Mouse (Mus musculus) CH12.LX (cell line): ENCODE results near the gene Ucn3. TPM values are rescaled to one million over a fixed set of nuclear protein-coding genes. Genes with fewer than 3 reads are reported as not detected.
"Not testable (repeated sequence)": the region's sequence is repeated elsewhere in the genome, so short reads cannot be mapped to it uniquely, and the experiment has no call there.

Experiments
- DNase-seq: peaks from one replicate; pipeline ENCODE4 v3.0.0-alpha.2; 2013; ENCODE audit errors: extremely low read depth
- H3K27ac ChIP-seq: 2 replicates; pipeline ENCODE4 v1.5.1; 2012; ENCODE audit warnings: low read depth, mild to moderate bottlenecking, control low read depth, moderate library complexity; ENCODE audit not compliant: insufficient read depth
- H3K27me3 ChIP-seq: replicated peaks from 2 replicates; pipeline ENCODE3; 2012; ENCODE audit warnings: inconsistent platforms
- H3K36me3 ChIP-seq, 2 experiments: replicated peaks in 1 of 2; 2 replicates each; pipeline versions ENCODE3 to v1.6.1; 2012; ENCODE audit warnings: inconsistent platforms in 1 of 2, low read length in 1 of 2, mild to moderate bottlenecking in 1 of 2, mixed read lengths in 1 of 2, moderate library complexity in 1 of 2; ENCODE audit not compliant: control insufficient read depth in 1 of 2, insufficient read depth in 1 of 2
- H3K4me1 ChIP-seq, 2 experiments: 2 replicates each; pipeline ENCODE4 v1.6.1; 2012; ENCODE audit warnings: inconsistent platforms in 1 of 2, moderate library complexity in 1 of 2; ENCODE audit not compliant: insufficient read depth in 2 of 2, control insufficient read depth in 1 of 2
- H3K4me2 ChIP-seq: 2 replicates; pipeline ENCODE4 v1.6.1; 2012; ENCODE audit warnings: low read depth, mild to moderate bottlenecking, control low read depth; ENCODE audit not compliant: poor library complexity, insufficient read depth, severe bottlenecking
- H3K4me3 ChIP-seq, 3 experiments: fragments of 150-350 bp in 1 of 3; sonication (generic) in 1 of 3; replicated peaks in 1 of 3; 2 replicates each; pipeline versions ENCODE3 to v1.5.1; 2011 to 2012; ENCODE audit warnings: low read depth in 2 of 3, low read length in 2 of 3, mild to moderate bottlenecking in 2 of 3, moderate library complexity in 2 of 3, control low read depth in 1 of 3, improper control_type of control experiment in 1 of 3, inconsistent platforms in 1 of 3, mixed read lengths in 1 of 3; ENCODE audit not compliant: poor library complexity in 1 of 3
- H3K79me2 ChIP-seq: replicated peaks from 2 replicates; pipeline ENCODE4 v1.6.1; 2012; ENCODE audit warnings: mild to moderate bottlenecking, moderate library complexity; ENCODE audit not compliant: control insufficient read depth, poor library complexity, insufficient read depth, severe bottlenecking; ENCODE audit errors: extremely low read depth
- H3K9ac ChIP-seq: 2 replicates; pipeline ENCODE4 v1.6.1; 2012; ENCODE audit warnings: low read depth, mild to moderate bottlenecking, control low read depth, moderate library complexity; ENCODE audit not compliant: insufficient read depth
- H3K9me3 ChIP-seq: replicated peaks from 2 replicates; pipeline ENCODE3; 2012; ENCODE audit warnings: low read length, inconsistent platforms, mixed read lengths
- BHLHE40 ChIP-seq: IDR thresholded peaks from 2 replicates; pipeline ENCODE4 v1.6.1; 2011; ENCODE audit warnings: mild to moderate bottlenecking, low read depth, low read length, improper control_type of control experiment
- EP300 ChIP-seq: IDR thresholded peaks from 2 replicates; pipeline ENCODE4 v1.6.1; 2011; ENCODE audit warnings: low read length, improper control_type of control experiment
- GABPA ChIP-seq: IDR thresholded peaks from 2 replicates; pipeline ENCODE4 v1.6.1; 2012; ENCODE audit warnings: low read depth, low read length, improper control_type of control experiment, inconsistent platforms; ENCODE audit not compliant: insufficient replicate concordance
- HCFC1 ChIP-seq: IDR thresholded peaks from 2 replicates; pipeline ENCODE4 v1.6.1; 2012; ENCODE audit warnings: low read depth, mild to moderate bottlenecking, inconsistent platforms, low read length, improper control_type of control experiment
- IRF4 ChIP-seq: IDR thresholded peaks from 2 replicates; pipeline ENCODE4 v1.6.1; 2014; ENCODE audit warnings: low read depth, mild to moderate bottlenecking, inconsistent platforms, low read length, improper control_type of control experiment
- JUN ChIP-seq: IDR thresholded peaks from 2 replicates; pipeline ENCODE4 v1.6.1; 2011; ENCODE audit warnings: low read depth, mild to moderate bottlenecking, low read length, improper control_type of control experiment, moderate library complexity; ENCODE audit not compliant: insufficient read depth
- KAT2A ChIP-seq: IDR thresholded peaks from 2 replicates; pipeline ENCODE4 v1.6.1; 2012; ENCODE audit warnings: low read length, improper control_type of control experiment, inconsistent platforms; ENCODE audit not compliant: insufficient replicate concordance
- MAFK ChIP-seq: IDR thresholded peaks from 2 replicates; pipeline ENCODE4 v1.6.1; 2011; ENCODE audit warnings: low read length, improper control_type of control experiment; ENCODE audit not compliant: insufficient replicate concordance
- MEF2A ChIP-seq: IDR thresholded peaks from 2 replicates; pipeline ENCODE4 v1.6.1; 2014; ENCODE audit warnings: low read depth, mild to moderate bottlenecking, inconsistent platforms, low read length, improper control_type of control experiment, borderline replicate concordance
- MXI1 ChIP-seq: IDR thresholded peaks from 2 replicates; pipeline ENCODE4 v1.6.1; 2011; ENCODE audit warnings: mild to moderate bottlenecking, low read depth, low read length, improper control_type of control experiment
- NELFE ChIP-seq: IDR thresholded peaks from 2 replicates; pipeline ENCODE4 v1.6.1; 2011; ENCODE audit warnings: low read depth, low read length, improper control_type of control experiment
- RAD21 ChIP-seq: IDR thresholded peaks from 2 replicates; pipeline ENCODE4 v1.6.1; 2011; ENCODE audit warnings: low read depth, mild to moderate bottlenecking, low read length, improper control_type of control experiment, moderate library complexity
- UBTF ChIP-seq: IDR thresholded peaks from 2 replicates; pipeline ENCODE4 v1.6.1; 2012; ENCODE audit warnings: low read depth, mild to moderate bottlenecking, inconsistent platforms, low read length, improper control_type of control experiment, moderate library complexity
- ZNF384 ChIP-seq: IDR thresholded peaks from 2 replicates; pipeline ENCODE4 v1.6.1; 2012; ENCODE audit warnings: low read depth, low read length, improper control_type of control experiment, inconsistent platforms
- dilution Hi-C: fragments of 300-500 bp; cut with MboI; formaldehyde crosslinking; loops from 2 replicates; pipeline ENCODE4 v1.14.3; 2020; ENCODE audit warnings: low sequenced_read_pairs; ENCODE audit not compliant: extremely low pct_unique_long_range_greater_than_20kb, extremely low pct_ligation_motif_present
- in situ Hi-C: fragments of 300-500 bp; cut with MboI; formaldehyde crosslinking; loops from 3 replicates; pipeline ENCODE4 v1.14.3; 2019; ENCODE audit warnings: low sequenced_read_pairs, low pct_ligation_motif_present, low pct_unique_long_range_greater_than_20kb, mixed read lengths
- polyA plus RNA-seq: library from polyadenylated mRNA; unstranded; fragments of >175 nt; gene quantifications from 2 replicates; pipeline ENCODE4 v1.2.1, GENCODE M21; 2012; ENCODE audit warnings: low read depth; ENCODE audit not compliant: insufficient read length
- total RNA-seq, 2 experiments: library from RNA; depleted of rRNA; stranded (reverse); fragments of 300-350 nt in 1 of 2; fragments of >200 nt in 1 of 2; gene quantifications; 2 replicates each; pipeline ENCODE4 v1.2.3; 2012 to 2014

The Ucn3 gene
- total and polyA plus RNA-seq, 3 experiments = not detected

DNA sequence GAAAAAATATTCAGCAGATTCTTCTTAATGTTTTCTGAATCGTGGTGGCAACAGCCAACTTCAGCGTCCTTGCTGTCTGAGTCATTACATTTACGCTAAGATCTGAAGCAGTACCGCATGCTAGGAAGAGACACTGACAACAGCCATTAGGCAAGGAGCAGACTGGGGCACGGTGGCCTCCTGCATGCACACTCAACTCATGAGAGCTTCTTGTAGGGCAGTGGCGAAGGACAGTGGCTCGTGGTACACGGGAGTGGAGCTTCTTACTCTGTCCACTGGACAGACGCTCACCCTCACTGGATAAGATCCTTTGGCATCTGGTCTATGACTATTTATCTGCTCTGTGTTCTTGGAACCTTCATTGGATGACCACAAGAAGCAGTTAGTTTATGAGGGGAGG lies 45.8 kb downstream of the Ucn3 start:
- H3K9ac ChIP-seq = no peak overlapping the region
- in situ Hi-C loops = loop anchor here (5.0 to 25.0 kb wide), 2 partner anchors 137 to 232 kb away; no protein-coding TSS in a partner anchor
- no peak for DNase-seq
- H3K36me3 ChIP-seq = peaks cover 11 to 56% of the 10 kb centered on the region in 2 experiments
- 0 out of 4 replicates have a peak, but pooled peaks cover 0 to 4% of the 10 kb centered on the region in 2 experiments for H3K4me1 ChIP-seq
- no peak overlapping the region for H3K27ac ChIP-seq
- no peaks in the 10 kb centered on the region for H3K9me3 ChIP-seq
- no peaks in the 10 kb centered on the region for H3K27me3 ChIP-seq
- H3K4me2 ChIP-seq = no peak overlapping the region
- TF ChIP-seq BHLHE40 (no peak), HCFC1 (no peak), MXI1 (no peak), JUN (no peak), NELFE (no peak), GABPA (no peak), MAFK (no peak), UBTF (no peak), MEF2A (no peak), EP300 (no peak), KAT2A (no peak), ZNF384 (no peak), RAD21 (no peak), IRF4 (no peak)
- H3K4me3 ChIP-seq = no peak overlapping the region
- H3K79me2 ChIP-seq = no peaks in the 10 kb centered on the region
- dilution Hi-C loops = no loop called here

DNA sequence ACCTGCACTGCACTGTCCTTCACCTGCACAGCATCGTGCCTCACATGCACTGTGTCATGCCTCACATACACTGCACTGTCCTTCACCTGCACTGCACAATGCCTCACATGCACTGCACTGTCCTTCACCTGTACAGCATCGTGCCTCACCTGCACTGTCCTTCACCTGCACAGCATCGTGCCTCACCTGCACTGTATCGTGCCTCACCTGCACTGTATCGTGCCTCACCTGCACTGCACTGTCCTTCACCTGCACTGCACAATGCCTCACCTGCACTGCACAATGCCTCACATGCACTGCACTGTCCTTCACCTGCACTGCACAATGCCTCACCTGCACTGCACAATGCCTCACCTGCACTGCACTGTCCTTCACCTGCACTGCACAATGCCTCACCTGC lies 46.9 kb downstream of the Ucn3 start:
- DNase-seq = not testable (repeated sequence)
- in situ Hi-C loops = loop anchor here (5.0 to 25.0 kb wide), 2 partner anchors 136 to 231 kb away; no protein-coding TSS in a partner anchor

More for the DNA sequence above, 46.9 kb downstream of the Ucn3 start:
- H3K27me3 ChIP-seq, H3K27ac ChIP-seq, H3K9ac ChIP-seq, H3K9me3 ChIP-seq, H3K4me1 ChIP-seq, dilution Hi-C loops, H3K79me2 ChIP-seq, H3K4me2 ChIP-seq: not testable (repeated sequence)
- peak overlapping the region in 1 of 3 experiments; percentile 12 for H3K4me3 ChIP-seq
- H3K36me3 ChIP-seq = peaks cover 11 to 52% of the 10 kb centered on the region in 2 experiments
